Mouse (Mus musculus): Measurements from ENCODE around the gene P2rx5. TPM values are rescaled to one million over a fixed set of nuclear protein-coding genes. Genes with fewer than 3 reads are reported as not detected.

The P2rx5 gene
- polyA plus RNA-seq (2014; fragmentation: Nextera tagmentation; extraction: Ambion mirVana) = 0.78 and 0.93 TPM in 2 replicates

- Histone ChIP-seq H3K4me2 (ENCODE audit: low read length) (peak within 1 kb of the TSS; percentile 61), H3K27ac (ENCODE audit: low read depth, low read length) (no peak within 1 kb of the TSS), H3K4me3 (ENCODE audit: low read depth, low read length) (peak within 1 kb of the TSS; percentile 33), H3K4me1 (ENCODE audit: control insufficient read depth, insufficient read depth, low read length) (no peaks in the 10 kb centered on the region), H3K27me3 (replicated peaks; ENCODE audit: control insufficient read depth, insufficient read depth, low read length) (peaks cover 20% of the 10 kb centered on the region; the same call in 1 of the 2 replicates), H3K9me3 (replicated peaks; ENCODE audit: control insufficient read depth, low read length) (no peaks in the 10 kb centered on the region), H3K36me3 (ENCODE audit: control insufficient read depth, insufficient read depth, low read length) (no peaks in the 10 kb centered on the region), H3K9ac (ENCODE audit: low read length) (peak within 1 kb of the TSS; percentile 54)
- DNase-seq (ENCODE audit: low spot score) (peak; percentile 20), ATAC-seq (peak; percentile 29; the same call in 1 of the 2 replicates)
- WGBS = 3% methylated on average over 49 of the region's 49 CpGs
These were observed at the start of gene P2rx5 for GRCm38 (mm10) chr11:73159957-73160810. Gene P2rx5 (plus strand): TSS chr11:73160421.

- DNase-seq (ENCODE audit: low spot score) (no peak), ATAC-seq (no peak)
- H3K9ac ChIP-seq (ENCODE audit: low read length) = no peak overlapping the region
These were observed 48.8 kb upstream of the P2rx5 start for GRCm38 (mm10) chr11:73111414-73111813.

GRCm38 (mm10) chr11:73126495-73126894 is 33.7 kb upstream of the P2rx5 start:
- 92% methylated on average over 6 of the region's 6 CpGs for WGBS
- no peaks in the 10 kb centered on the region for H3K36me3 ChIP-seq (ENCODE audit: control insufficient read depth, insufficient read depth, low read length)
- DNase-seq (ENCODE audit: low spot score) (no peak), ATAC-seq (no peak)
- H3K4me2 ChIP-seq (ENCODE audit: low read length) = no peak overlapping the region
- H3K4me3 ChIP-seq (ENCODE audit: low read depth, low read length) = no peak overlapping the region
- H3K9ac ChIP-seq (ENCODE audit: low read length) = no peak overlapping the region
- H3K4me1 ChIP-seq (ENCODE audit: control insufficient read depth, insufficient read depth, low read length) = no peaks in the 10 kb centered on the region
- no peak overlapping the region for H3K27ac ChIP-seq (ENCODE audit: low read depth, low read length)
- no peaks in the 10 kb centered on the region for H3K27me3 ChIP-seq (replicated peaks; ENCODE audit: control insufficient read depth, insufficient read depth, low read length)
- no peaks in the 10 kb centered on the region for H3K9me3 ChIP-seq (replicated peaks; ENCODE audit: control insufficient read depth, low read length)

More at GRCm38 (mm10) chr11:73111414-73111813, 48.8 kb upstream of the P2rx5 start:
- Histone ChIP-seq H3K9me3 (replicated peaks; ENCODE audit: control insufficient read depth, low read length) (no peaks in the 10 kb centered on the region), H3K27me3 (replicated peaks; ENCODE audit: control insufficient read depth, insufficient read depth, low read length) (no peaks in the 10 kb centered on the region), H3K4me1 (ENCODE audit: control insufficient read depth, insufficient read depth, low read length) (no peaks in the 10 kb centered on the region), H3K36me3 (ENCODE audit: control insufficient read depth, insufficient read depth, low read length) (no peaks in the 10 kb centered on the region), H3K4me2 (ENCODE audit: low read length) (no peak overlapping the region), H3K27ac (ENCODE audit: low read depth, low read length) (no peak overlapping the region), H3K4me3 (ENCODE audit: low read depth, low read length) (no peak overlapping the region)
- 70% methylated on average over 6 of the region's 6 CpGs for WGBS

GRCm38 (mm10) chr11:73131020-73131419 is 29.2 kb upstream of the P2rx5 start:
- Histone ChIP-seq H3K27ac (ENCODE audit: low read depth, low read length) (no peak overlapping the region), H3K4me1 (ENCODE audit: control insufficient read depth, insufficient read depth, low read length) (0 out of 2 replicates have a peak, but pooled peaks cover 1% of the 10 kb centered on the region), H3K4me2 (ENCODE audit: low read length) (no peak overlapping the region), H3K4me3 (ENCODE audit: low read depth, low read length) (no peak overlapping the region), H3K9me3 (replicated peaks; ENCODE audit: control insufficient read depth, low read length) (no peaks in the 10 kb centered on the region), H3K27me3 (replicated peaks; ENCODE audit: control insufficient read depth, insufficient read depth, low read length) (no peaks in the 10 kb centered on the region), H3K9ac (ENCODE audit: low read length) (no peak overlapping the region), H3K36me3 (ENCODE audit: control insufficient read depth, insufficient read depth, low read length) (peaks cover 12% of the 10 kb centered on the region; the same call in 1 of the 2 replicates)
- ATAC-seq = no peak
- 79% methylated on average over 7 of the region's 7 CpGs for WGBS
- DNase-seq (ENCODE audit: low spot score) = no peak

GRCm38 (mm10) chr11:73132999-73133398 is 27.2 kb upstream of the P2rx5 start:
- H3K9me3 ChIP-seq (replicated peaks; ENCODE audit: control insufficient read depth, low read length) = no peaks in the 10 kb centered on the region
- H3K36me3 ChIP-seq (ENCODE audit: control insufficient read depth, insufficient read depth, low read length) = peaks cover 12% of the 10 kb centered on the region; the same call in 1 of the 2 replicates
- WGBS = 98% methylated on average over 6 of the region's 6 CpGs
- peaks cover 11% of the 10 kb centered on the region; the same call in 1 of the 2 replicates for H3K4me1 ChIP-seq (ENCODE audit: control insufficient read depth, insufficient read depth, low read length)
- ATAC-seq (no peak), DNase-seq (ENCODE audit: low spot score) (no peak)
- H3K27me3 ChIP-seq (replicated peaks; ENCODE audit: control insufficient read depth, insufficient read depth, low read length) = no peaks in the 10 kb centered on the region
- no peak overlapping the region for H3K27ac ChIP-seq (ENCODE audit: low read depth, low read length)
- no peak overlapping the region for H3K9ac ChIP-seq (ENCODE audit: low read length)
- H3K4me2 ChIP-seq (ENCODE audit: low read length) = no peak overlapping the region
- no peak overlapping the region for H3K4me3 ChIP-seq (ENCODE audit: low read depth, low read length)

GRCm38 (mm10) chr11:73134222-73134621 is 26.0 kb upstream of the P2rx5 start:
- no peaks in the 10 kb centered on the region for H3K9me3 ChIP-seq (replicated peaks; ENCODE audit: control insufficient read depth, low read length)
- 95% methylated on average over 5 of the region's 5 CpGs for WGBS
- H3K4me3 ChIP-seq (ENCODE audit: low read depth, low read length) = no peak overlapping the region
- H3K27me3 ChIP-seq (replicated peaks; ENCODE audit: control insufficient read depth, insufficient read depth, low read length) = no peaks in the 10 kb centered on the region
- no peak overlapping the region for H3K9ac ChIP-seq (ENCODE audit: low read length)
- no peak for DNase-seq (ENCODE audit: low spot score)
- no peak for ATAC-seq
- no peak overlapping the region for H3K4me2 ChIP-seq (ENCODE audit: low read length)
- peaks cover 12% of the 10 kb centered on the region; the same call in 1 of the 2 replicates for H3K36me3 ChIP-seq (ENCODE audit: control insufficient read depth, insufficient read depth, low read length)
- H3K27ac ChIP-seq (ENCODE audit: low read depth, low read length) = no peak overlapping the region
- H3K4me1 ChIP-seq (ENCODE audit: control insufficient read depth, insufficient read depth, low read length) = peaks cover 11% of the 10 kb centered on the region; the same call in 1 of the 2 replicates

- Histone ChIP-seq H3K4me2 (ENCODE audit: low read length) (peak overlapping the region; percentile 74), H3K36me3 (ENCODE audit: control insufficient read depth, insufficient read depth, low read length) (peaks cover 12% of the 10 kb centered on the region; the same call in 1 of the 2 replicates), H3K4me1 (ENCODE audit: control insufficient read depth, insufficient read depth, low read length) (peaks cover 11% of the 10 kb centered on the region; the same call in 1 of the 2 replicates), H3K9ac (ENCODE audit: low read length) (peak overlapping the region; percentile 77; the same call in 1 of the 2 replicates), H3K27ac (ENCODE audit: low read depth, low read length) (no peak overlapping the region), H3K9me3 (replicated peaks; ENCODE audit: control insufficient read depth, low read length) (no peaks in the 10 kb centered on the region), H3K27me3 (replicated peaks; ENCODE audit: control insufficient read depth, insufficient read depth, low read length) (no peaks in the 10 kb centered on the region), H3K4me3 (ENCODE audit: low read depth, low read length) (peak overlapping the region; percentile 84)
- no peak for DNase-seq (ENCODE audit: low spot score)
- ATAC-seq = no peak
- 84% methylated on average over 6 of the region's 6 CpGs for WGBS
These were observed 23.6 kb upstream of the P2rx5 start for GRCm38 (mm10) chr11:73136587-73136986.

- Histone ChIP-seq H3K27me3 (replicated peaks; ENCODE audit: control insufficient read depth, insufficient read depth, low read length) (no peaks in the 10 kb centered on the region), H3K9me3 (replicated peaks; ENCODE audit: control insufficient read depth, low read length) (no peaks in the 10 kb centered on the region), H3K4me3 (ENCODE audit: low read depth, low read length) (peak overlapping the region; percentile 84), H3K4me2 (ENCODE audit: low read length) (peak overlapping the region; percentile 74), H3K9ac (ENCODE audit: low read length) (peak overlapping the region; percentile 77; the same call in 1 of the 2 replicates), H3K4me1 (ENCODE audit: control insufficient read depth, insufficient read depth, low read length) (peaks cover 11% of the 10 kb centered on the region; the same call in 1 of the 2 replicates), H3K27ac (ENCODE audit: low read depth, low read length) (no peak overlapping the region), H3K36me3 (ENCODE audit: control insufficient read depth, insufficient read depth, low read length) (peaks cover 12% of the 10 kb centered on the region; the same call in 1 of the 2 replicates)
- ATAC-seq = no peak
- 38% methylated on average over 11 of the region's 11 CpGs for WGBS
- DNase-seq (ENCODE audit: low spot score) = peak; percentile 15
These were observed 23.1 kb upstream of the P2rx5 start for GRCm38 (mm10) chr11:73137116-73137515.

Data from forebrain, embryonic 14.5 days (tissue).